Mouse (Mus musculus): ENCODE data around the gene Lars2. TPM values are rescaled to one million over a fixed set of nuclear protein-coding genes. Genes with fewer than 3 reads are reported as not detected.

Gene Lars2
- polyA plus RNA-seq, 1 experiment from 2014 or later, result 683 TPM

GRCm38 (mm10) chr9:123479876-123480252 lies 113.1 kb downstream of the Lars2 start:
- H3K36me3 ChIP-seq, result no peaks in the 10 kb centered on the region
- H3K9ac ChIP-seq (replicated peaks), result 0 out of 2 replicates have a peak overlapping the region, but pooled peaks have one; percentile 57
- H3K4me1 ChIP-seq, result peaks cover 35% of the 10 kb centered on the region
- peak overlapping the region; percentile 76 for H3K4me2 ChIP-seq
- no peak overlapping the region for H3K27ac ChIP-seq (replicated peaks)
- no peaks in the 10 kb centered on the region for H3K9me3 ChIP-seq (replicated peaks)
- no peak for ATAC-seq (ENCODE audit: low FRiP score)
- 88% methylated on average over 8 of the region's 8 CpGs for WGBS
- peak overlapping the region; percentile 62 for H3K4me3 ChIP-seq (replicated peaks)
- no peaks in the 10 kb centered on the region for H3K27me3 ChIP-seq (replicated peaks)

GRCm38 (mm10) chr9:123480253-123480921 lies 113.7 kb downstream of the Lars2 start:
- Histone ChIP-seq H3K27ac (replicated peaks) (no peak overlapping the region), H3K9me3 (replicated peaks) (no peaks in the 10 kb centered on the region), H3K4me1 (peaks cover 35% of the 10 kb centered on the region), H3K27me3 (replicated peaks) (no peaks in the 10 kb centered on the region), H3K4me3 (replicated peaks) (peak overlapping the region; percentile 8; the same call in 1 of the 2 replicates), H3K9ac (replicated peaks) (no peak overlapping the region), H3K4me2 (peak overlapping the region; percentile 76), H3K36me3 (no peaks in the 10 kb centered on the region)
- whole genome bisulfite sequencing, result 82% methylated on average over 18 of the region's 18 CpGs
- no peak for ATAC-seq (ENCODE audit: low FRiP score)

GRCm38 (mm10) chr9:123481136-123481535 lies 114.4 kb downstream of the Lars2 start:
- H3K4me2 ChIP-seq, result peak overlapping the region; percentile 76
- H3K4me1 ChIP-seq, result peaks cover 35% of the 10 kb centered on the region
- H3K36me3 ChIP-seq, result no peaks in the 10 kb centered on the region
- H3K27ac ChIP-seq (replicated peaks), result no peak overlapping the region
- H3K4me3 ChIP-seq (replicated peaks), result no peak overlapping the region
- WGBS, result 76% methylated on average over 7 of the region's 7 CpGs
- no peaks in the 10 kb centered on the region for H3K9me3 ChIP-seq (replicated peaks)
- no peak for ATAC-seq (ENCODE audit: low FRiP score)
- no peak overlapping the region; the same call in 1 of the 2 replicates for H3K9ac ChIP-seq (replicated peaks)
- H3K27me3 ChIP-seq (replicated peaks), result no peaks in the 10 kb centered on the region

GRCm38 (mm10) chr9:123483598-123483997 lies 116.9 kb downstream of the Lars2 start:
- peaks cover 29% of the 10 kb centered on the region for H3K4me1 ChIP-seq
- H3K27me3 ChIP-seq (replicated peaks), result no peaks in the 10 kb centered on the region
- H3K4me2 ChIP-seq, result no peak overlapping the region
- H3K9ac ChIP-seq (replicated peaks), result no peak overlapping the region
- ATAC-seq (ENCODE audit: low FRiP score), result no peak
- H3K4me3 ChIP-seq (replicated peaks), result no peak overlapping the region
- no peaks in the 10 kb centered on the region for H3K36me3 ChIP-seq
- no peaks in the 10 kb centered on the region for H3K9me3 ChIP-seq (replicated peaks)
- H3K27ac ChIP-seq (replicated peaks), result no peak overlapping the region
- WGBS, result 87% methylated on average over 1 of the region's 1 CpGs

DNA sequence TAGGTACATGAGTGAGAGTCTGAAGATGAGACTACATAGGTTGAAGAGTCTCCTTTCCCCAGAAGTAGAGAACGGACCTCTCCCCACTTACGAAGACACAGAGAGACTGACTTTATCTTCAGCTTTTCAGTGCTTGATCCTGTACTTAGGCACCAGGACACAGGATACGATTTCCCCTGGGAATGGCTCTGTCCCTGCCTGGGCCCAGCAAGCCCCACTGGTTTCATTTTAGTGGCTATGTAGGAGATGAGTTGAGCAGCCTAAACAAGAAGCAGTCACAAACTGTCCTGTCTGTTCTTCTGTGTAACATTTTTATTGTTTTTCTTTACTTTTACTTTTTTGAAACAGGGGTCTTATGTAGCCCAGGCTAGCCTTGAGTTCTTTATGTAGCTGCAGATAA lies 118.1 kb downstream of the Lars2 start:
- no peak for ATAC-seq (ENCODE audit: low FRiP score)
- no peaks in the 10 kb centered on the region for H3K36me3 ChIP-seq
- H3K4me1 ChIP-seq, result peaks cover 26% of the 10 kb centered on the region; the same call in 1 of the 2 replicates
- no peaks in the 10 kb centered on the region for H3K27me3 ChIP-seq (replicated peaks)
- no peak overlapping the region for H3K4me3 ChIP-seq (replicated peaks)
- no peak overlapping the region for H3K9ac ChIP-seq (replicated peaks)
- no peak overlapping the region for H3K27ac ChIP-seq (replicated peaks)
- WGBS, result 93% methylated on average over 3 of the region's 3 CpGs
- no peak overlapping the region for H3K4me2 ChIP-seq
- H3K9me3 ChIP-seq (replicated peaks), result no peaks in the 10 kb centered on the region

GRCm38 (mm10) chr9:123485561-123485960 lies 118.8 kb downstream of the Lars2 start:
- Histone ChIP-seq H3K36me3 (no peaks in the 10 kb centered on the region), H3K4me2 (no peak overlapping the region), H3K9me3 (replicated peaks) (no peaks in the 10 kb centered on the region), H3K4me3 (replicated peaks) (no peak overlapping the region), H3K9ac (replicated peaks) (no peak overlapping the region), H3K4me1 (peaks cover 23% of the 10 kb centered on the region; the same call in 1 of the 2 replicates), H3K27me3 (replicated peaks) (no peaks in the 10 kb centered on the region), H3K27ac (replicated peaks) (no peak overlapping the region)
- WGBS, result 80% methylated on average over 4 of the region's 4 CpGs
- no peak for ATAC-seq (ENCODE audit: low FRiP score)

GRCm38 (mm10) chr9:123486635-123487034 lies 119.9 kb downstream of the Lars2 start:
- no peaks in the 10 kb centered on the region for H3K27me3 ChIP-seq (replicated peaks)
- no peaks in the 10 kb centered on the region for H3K9me3 ChIP-seq (replicated peaks)
- H3K4me1 ChIP-seq, result peaks cover 26% of the 10 kb centered on the region; the same call in 1 of the 2 replicates
- 83% methylated on average over 3 of the region's 3 CpGs for WGBS
- H3K4me3 ChIP-seq (replicated peaks), result no peak overlapping the region
- ATAC-seq (ENCODE audit: low FRiP score), result no peak
- H3K36me3 ChIP-seq, result no peaks in the 10 kb centered on the region
- H3K4me2 ChIP-seq, result no peak overlapping the region
- H3K27ac ChIP-seq (replicated peaks), result no peak overlapping the region
- no peak overlapping the region for H3K9ac ChIP-seq (replicated peaks)

- no peaks in the 10 kb centered on the region for H3K9me3 ChIP-seq (replicated peaks)
- H3K4me3 ChIP-seq (replicated peaks), result no peak overlapping the region
- H3K36me3 ChIP-seq, result no peaks in the 10 kb centered on the region
- no peaks in the 10 kb centered on the region for H3K27me3 ChIP-seq (replicated peaks)
- 85% methylated on average over 2 of the region's 2 CpGs for WGBS
- no peak overlapping the region for H3K9ac ChIP-seq (replicated peaks)
- no peak overlapping the region for H3K27ac ChIP-seq (replicated peaks)
- ATAC-seq (ENCODE audit: low FRiP score), result no peak
- peaks cover 23% of the 10 kb centered on the region for H3K4me1 ChIP-seq
- H3K4me2 ChIP-seq, result no peak overlapping the region
Measured at GRCm38 (mm10) chr9:123489073-123489472, 122.3 kb downstream of the Lars2 start.

DNA sequence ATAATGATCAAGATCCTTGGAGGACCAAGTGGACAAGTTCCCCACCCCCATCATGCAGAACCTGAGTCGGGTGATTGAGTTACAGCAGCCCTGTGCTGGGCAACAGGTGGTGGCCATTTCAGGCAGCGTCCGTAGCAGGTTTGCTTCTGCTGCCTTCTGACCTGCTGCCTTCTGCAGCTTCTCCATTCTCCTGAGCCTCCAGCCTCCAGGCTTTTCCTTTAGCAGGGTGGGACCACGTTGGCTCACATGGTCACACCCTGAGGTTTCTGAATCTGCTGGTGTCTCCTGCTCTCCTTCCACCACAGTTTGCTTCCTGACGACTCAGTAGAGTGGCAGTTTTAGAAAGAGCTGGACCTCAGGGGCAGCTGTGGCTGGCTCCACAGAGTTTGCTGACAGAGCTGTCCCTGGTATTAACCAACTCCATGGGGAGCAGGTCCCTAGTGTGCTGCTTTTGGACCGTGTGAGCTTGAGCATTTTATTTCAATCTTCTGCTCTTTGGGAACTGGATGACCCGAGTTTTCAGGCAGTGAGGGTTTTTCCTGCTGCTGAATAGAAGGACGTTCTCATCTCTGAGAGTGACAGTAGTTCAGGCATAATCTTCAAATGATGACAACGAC lies 123.1 kb downstream of the Lars2 start:
- no peak for ATAC-seq (ENCODE audit: low FRiP score)
- Histone ChIP-seq H3K9ac (replicated peaks) (no peak overlapping the region), H3K4me2 (no peak overlapping the region), H3K27me3 (replicated peaks) (no peaks in the 10 kb centered on the region), H3K4me3 (replicated peaks) (no peak overlapping the region), H3K27ac (replicated peaks) (no peak overlapping the region), H3K9me3 (replicated peaks) (no peaks in the 10 kb centered on the region), H3K4me1 (peaks cover 23% of the 10 kb centered on the region), H3K36me3 (no peaks in the 10 kb centered on the region)
- 82% methylated on average over 9 of the region's 9 CpGs for WGBS

DNA sequence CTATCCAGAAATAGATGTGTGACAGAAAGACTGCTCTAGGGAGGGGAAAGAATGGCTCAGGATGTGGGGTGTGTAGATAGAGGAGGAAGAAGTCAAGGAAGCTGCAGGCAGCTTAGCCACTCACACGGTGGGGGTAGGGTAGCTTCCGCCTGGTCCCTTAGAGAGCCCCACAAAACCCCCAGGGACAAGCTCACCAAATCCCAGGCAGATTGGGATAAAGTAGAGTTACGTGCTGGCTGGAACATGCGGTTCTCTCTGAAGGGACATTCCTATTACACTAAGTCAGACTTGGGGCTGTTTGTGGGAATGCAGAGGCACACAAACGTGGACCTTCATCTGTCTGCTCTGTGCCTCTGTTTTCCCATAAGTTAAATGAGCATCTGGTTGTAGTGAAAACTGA lies 124.2 kb downstream of the Lars2 start:
- no peaks in the 10 kb centered on the region for H3K9me3 ChIP-seq (replicated peaks)
- H3K4me1 ChIP-seq, result peaks cover 23% of the 10 kb centered on the region
- no peak overlapping the region for H3K27ac ChIP-seq (replicated peaks)
- 77% methylated on average over 5 of the region's 5 CpGs for WGBS
- no peaks in the 10 kb centered on the region for H3K27me3 ChIP-seq (replicated peaks)
- H3K4me3 ChIP-seq (replicated peaks), result no peak overlapping the region
- no peaks in the 10 kb centered on the region for H3K36me3 ChIP-seq
- no peak overlapping the region for H3K4me2 ChIP-seq
- no peak for ATAC-seq (ENCODE audit: low FRiP score)
- H3K9ac ChIP-seq (replicated peaks), result no peak overlapping the region

GRCm38 (mm10) chr9:123491917-123492585 lies 125.3 kb downstream of the Lars2 start:
- Histone ChIP-seq H3K9ac (replicated peaks) (no peak overlapping the region), H3K27ac (replicated peaks) (peak overlapping the region; percentile 43)
- ATAC-seq (ENCODE audit: low FRiP score), result peak; percentile 66; the same call in 1 of the 2 replicates

DNA sequence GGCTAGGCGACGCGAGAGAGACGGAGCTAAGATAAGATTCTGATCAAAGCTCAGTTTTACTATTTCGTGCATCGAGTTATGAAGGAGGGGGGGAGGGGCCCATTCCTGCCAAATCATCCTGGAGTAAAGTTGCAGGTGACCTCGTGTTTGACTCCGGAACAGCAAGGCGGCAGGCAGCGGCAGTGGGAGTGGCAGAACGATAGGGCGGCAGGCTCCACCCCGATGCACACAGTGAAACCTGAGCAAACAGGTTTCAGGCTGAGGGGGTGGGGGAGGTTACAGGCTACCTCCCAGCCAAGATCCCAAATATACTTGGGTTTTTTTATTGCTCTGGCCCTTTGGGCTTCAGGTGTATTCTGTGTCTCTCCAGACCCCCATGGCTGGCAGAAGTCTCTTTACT lies 129.9 kb downstream of the Lars2 start:
- Histone ChIP-seq H3K36me3 (no peaks in the 10 kb centered on the region), H3K4me2 (peak overlapping the region; percentile 40), H3K9ac (replicated peaks) (no peak overlapping the region), H3K4me1 (peaks cover 11% of the 10 kb centered on the region), H3K27ac (replicated peaks) (no peak overlapping the region), H3K9me3 (replicated peaks) (no peaks in the 10 kb centered on the region), H3K4me3 (replicated peaks) (no peak overlapping the region), H3K27me3 (replicated peaks) (no peaks in the 10 kb centered on the region)
- no peak for ATAC-seq (ENCODE audit: low FRiP score)
- 29% methylated on average over 13 of the region's 13 CpGs for WGBS

More at GRCm38 (mm10) chr9:123491917-123492585, 125.3 kb downstream of the Lars2 start:
- 66% methylated on average over 9 of the region's 9 CpGs for WGBS
- no peaks in the 10 kb centered on the region for H3K27me3 ChIP-seq (replicated peaks)
- no peaks in the 10 kb centered on the region for H3K9me3 ChIP-seq (replicated peaks)
- peaks cover 26% of the 10 kb centered on the region for H3K4me1 ChIP-seq
- no peaks in the 10 kb centered on the region for H3K36me3 ChIP-seq
- no peak overlapping the region for H3K4me3 ChIP-seq (replicated peaks)
- no peak overlapping the region for H3K4me2 ChIP-seq

Measured in neural tube, embryonic 15.5 days (tissue).